Mouse (Mus musculus) telencephalon, adult 2 months (tissue): ENCODE results near the gene Lrp1.

Experiments
- DNase-seq: peaks from one replicate; pipeline ENCODE4 v3.0.0-alpha.2; 2011; ENCODE audit warnings: low read depth, low spot score

Lrp1 gene

GRCm38 (mm10) chr10:127615591-127615990, 5.4 kb downstream of the Lrp1 start:
- DNase-seq: no peak

- no peak for DNase-seq
Observed at GRCm38 (mm10) chr10:127615034-127615374, 5.9 kb downstream of the Lrp1 start.

GRCm38 (mm10) chr10:127614236-127615033, 6.5 kb downstream of the Lrp1 start:
- no peak for DNase-seq

GRCm38 (mm10) chr10:127612079-127612775, 8.7 kb downstream of the Lrp1 start:
- DNase-seq: no peak

GRCm38 (mm10) chr10:127610066-127610415, 10.9 kb downstream of the Lrp1 start:
- no peak for DNase-seq

GRCm38 (mm10) chr10:127609415-127610065, 11.4 kb downstream of the Lrp1 start:
- no peak for DNase-seq

GRCm38 (mm10) chr10:127607059-127607458, 13.9 kb downstream of the Lrp1 start:
- no peak for DNase-seq

GRCm38 (mm10) chr10:127605756-127606155, 15.2 kb downstream of the Lrp1 start:
- DNase-seq: no peak

- no peak for DNase-seq
Observed at GRCm38 (mm10) chr10:127605251-127605547, 15.7 kb downstream of the Lrp1 start.

GRCm38 (mm10) chr10:127604465-127605250, 16.3 kb downstream of the Lrp1 start:
- DNase-seq: no peak

- no peak for DNase-seq
Observed at GRCm38 (mm10) chr10:127603437-127604371, 17.2 kb downstream of the Lrp1 start.

- no peak for DNase-seq
Observed at GRCm38 (mm10) chr10:127602194-127602593, 18.8 kb downstream of the Lrp1 start.

GRCm38 (mm10) chr10:127599779-127600541, 21.0 kb downstream of the Lrp1 start:
- DNase-seq: no peak

- DNase-seq: no peak
Observed at GRCm38 (mm10) chr10:127599252-127599651, 21.7 kb downstream of the Lrp1 start.

- DNase-seq: no peak
Observed at GRCm38 (mm10) chr10:127598607-127599006, 22.3 kb downstream of the Lrp1 start.

GRCm38 (mm10) chr10:127597311-127597901, 23.5 kb downstream of the Lrp1 start:
- no peak for DNase-seq

- no peak for DNase-seq
Observed at GRCm38 (mm10) chr10:127596321-127596941, 24.5 kb downstream of the Lrp1 start.

GRCm38 (mm10) chr10:127594930-127595715, 25.8 kb downstream of the Lrp1 start:
- DNase-seq: peak; percentile 68

- DNase-seq: no peak
Observed at GRCm38 (mm10) chr10:127594405-127594804, 26.5 kb downstream of the Lrp1 start.
